Mouse (Mus musculus) testis, adult 2 months (tissue): ENCODE data around the gene Usf1. TPM values are rescaled to one million over a fixed set of nuclear protein-coding genes. Genes with fewer than 3 reads are reported as not detected.
A peak's percentile ranks its signal among the peaks of the same experiment; 100 is the strongest.

Experiments used
- H3K27ac ChIP-seq: fragments of 200-500 bp; 2 replicates; pipeline ENCODE4 v1.5.1; 2012; ENCODE audit warnings: low read depth, low read length; ENCODE audit not compliant: control insufficient read depth, insufficient read depth
- H3K27me3 ChIP-seq: fragments of 200-500 bp; 2 replicates; pipeline ENCODE4 v1.6.1; 2012; ENCODE audit warnings: mild to moderate bottlenecking, low read length, moderate library complexity; ENCODE audit not compliant: control insufficient read depth, insufficient read depth
- H3K36me3 ChIP-seq: fragments of 200-500 bp; 2 replicates; pipeline ENCODE4 v1.6.1; 2012; ENCODE audit warnings: mild to moderate bottlenecking, low read length; ENCODE audit not compliant: control insufficient read depth, insufficient read depth
- H3K4me1 ChIP-seq: fragments of 200-500 bp; 2 replicates; pipeline ENCODE4 v1.6.1; 2012; ENCODE audit warnings: low read length; ENCODE audit not compliant: control insufficient read depth, insufficient read depth
- H3K4me3 ChIP-seq: fragments of 200-500 bp; 2 replicates; pipeline ENCODE4 v1.5.1; 2012; ENCODE audit warnings: low read depth, mild to moderate bottlenecking, low read length, moderate library complexity, mixed read lengths; ENCODE audit not compliant: control insufficient read depth
- CTCF ChIP-seq: fragments of 200-500 bp; IDR thresholded peaks from 2 replicates; pipeline ENCODE4 v1.5.1; 2012; ENCODE audit warnings: low read depth, mild to moderate bottlenecking, inconsistent platforms, low read length, moderate library complexity; ENCODE audit not compliant: control insufficient read depth, insufficient read depth, insufficient replicate concordance
- POLR2A ChIP-seq: fragments of 200-500 bp; IDR thresholded peaks from 2 replicates; pipeline ENCODE4 v1.6.1; 2012; ENCODE audit warnings: low read depth, mild to moderate bottlenecking, inconsistent platforms, low read length, moderate library complexity; ENCODE audit not compliant: control insufficient read depth
- polyA plus RNA-seq: library from polyadenylated mRNA; depleted of rRNA; stranded (reverse); fragments of >200 nt; gene quantifications from 2 replicates; pipeline ENCODE4 v1.2.3, GENCODE M21; 2012

Gene Usf1
- polyA plus RNA-seq, 1 experiment, result 28.8 TPM

GRCm38 (mm10) chr1:171418660-171419059, 7.5 kb downstream of the Usf1 start, which contains the start of gene Tstd1:
TSS of gene Tstd1 (plus strand) at chr1:171418872.
- no peaks in the 10 kb centered on the region for H3K36me3 ChIP-seq
- no peak within 1 kb of the TSS for H3K4me3 ChIP-seq
- H3K27ac ChIP-seq, result no peak within 1 kb of the TSS
- H3K4me1 ChIP-seq, result peaks cover 6% of the 10 kb centered on the region
- H3K27me3 ChIP-seq, result no peaks in the 10 kb centered on the region
- TF ChIP-seq POLR2A (no peak), CTCF (no peak)

- Histone ChIP-seq H3K36me3 (no peaks in the 10 kb centered on the region), H3K27ac (no peak overlapping the region), H3K4me3 (no peak overlapping the region), H3K27me3 (no peaks in the 10 kb centered on the region), H3K4me1 (peaks cover under 1% of the 10 kb centered on the region; the same call in 1 of the 2 replicates)
- TF ChIP-seq CTCF (no peak), POLR2A (no peak)
These were observed 8.3 kb downstream of the Usf1 start for GRCm38 (mm10) chr1:171419291-171419882.

GRCm38 (mm10) chr1:171419905-171420304, 8.8 kb downstream of the Usf1 start:
- H3K36me3 ChIP-seq, result no peaks in the 10 kb centered on the region
- H3K27ac ChIP-seq, result no peak overlapping the region
- no peaks in the 10 kb centered on the region for H3K4me1 ChIP-seq
- H3K27me3 ChIP-seq, result no peaks in the 10 kb centered on the region
- TF ChIP-seq CTCF (no peak), POLR2A (no peak)
- no peak overlapping the region for H3K4me3 ChIP-seq

GRCm38 (mm10) chr1:171422504-171423095, 11.5 kb downstream of the Usf1 start:
- Histone ChIP-seq H3K27me3 (no peaks in the 10 kb centered on the region), H3K4me1 (no peaks in the 10 kb centered on the region), H3K4me3 (no peak overlapping the region), H3K36me3 (no peaks in the 10 kb centered on the region), H3K27ac (no peak overlapping the region)
- TF ChIP-seq POLR2A, result no peak
- no peak for TF ChIP-seq CTCF

GRCm38 (mm10) chr1:171424638-171425037, 13.5 kb downstream of the Usf1 start:
- TF ChIP-seq POLR2A (no peak), CTCF (no peak)
- H3K27ac ChIP-seq, result no peak overlapping the region; the same call in 1 of the 2 replicates
- no peaks in the 10 kb centered on the region for H3K36me3 ChIP-seq
- no peak overlapping the region for H3K4me3 ChIP-seq
- no peaks in the 10 kb centered on the region for H3K27me3 ChIP-seq
- H3K4me1 ChIP-seq, result no peaks in the 10 kb centered on the region

GRCm38 (mm10) chr1:171425126-171425525, 14.0 kb downstream of the Usf1 start:
- Histone ChIP-seq H3K4me1 (no peaks in the 10 kb centered on the region), H3K27ac (peak overlapping the region; percentile 39; the same call in 1 of the 2 replicates), H3K27me3 (no peaks in the 10 kb centered on the region), H3K4me3 (no peak overlapping the region), H3K36me3 (no peaks in the 10 kb centered on the region)
- TF ChIP-seq CTCF, result no peak
- no peak for TF ChIP-seq POLR2A

- TF ChIP-seq CTCF (no peak), POLR2A (no peak)
- H3K4me1 ChIP-seq, result peaks cover 3% of the 10 kb centered on the region
- H3K27ac ChIP-seq, result no peak overlapping the region
- H3K36me3 ChIP-seq, result no peaks in the 10 kb centered on the region
- H3K27me3 ChIP-seq, result no peaks in the 10 kb centered on the region
- no peak overlapping the region for H3K4me3 ChIP-seq
These were observed 21.0 kb downstream of the Usf1 start for GRCm38 (mm10) chr1:171432158-171432557.
